Mouse (Mus musculus) thymus, adult 2 months (tissue): Measurements from ENCODE around the gene Hint2. TPM values are rescaled to one million over a fixed set of nuclear protein-coding genes. Genes with fewer than 3 reads are reported as not detected.

ENCODE experiments used
- DNase-seq: peaks from one replicate; pipeline ENCODE4 v3.0.0; 2021
- H3K27ac ChIP-seq: fragments of 200-500 bp; 2 replicates; pipeline ENCODE4 v1.5.1; 2012; ENCODE audit warnings: low read length, control low read depth; ENCODE audit not compliant: control insufficient read depth, insufficient read depth
- H3K27me3 ChIP-seq: fragments of 200-500 bp; 2 replicates; pipeline ENCODE4 v1.6.1; 2012; ENCODE audit warnings: mild to moderate bottlenecking, low read length, moderate library complexity, mixed read lengths; ENCODE audit not compliant: control insufficient read depth, insufficient read depth
- H3K36me3 ChIP-seq: fragments of 200-500 bp; 2 replicates; pipeline ENCODE4 v1.6.1; 2012; ENCODE audit warnings: mild to moderate bottlenecking, low read length, moderate library complexity; ENCODE audit not compliant: control insufficient read depth, insufficient read depth
- H3K4me1 ChIP-seq: fragments of 200-500 bp; replicated peaks from 2 replicates; pipeline ENCODE4 v1.6.1; 2012; ENCODE audit warnings: low read length; ENCODE audit not compliant: control insufficient read depth, insufficient read depth
- H3K4me3 ChIP-seq: fragments of 200-500 bp; 2 replicates; pipeline ENCODE4 v1.5.1; 2012; ENCODE audit warnings: mild to moderate bottlenecking, low read length, control low read depth, moderate library complexity; ENCODE audit not compliant: control insufficient read depth, insufficient read depth
- CTCF ChIP-seq: fragments of 200-500 bp; IDR thresholded peaks from 2 replicates; pipeline ENCODE4 v1.5.1; 2012; ENCODE audit warnings: mild to moderate bottlenecking, control low read depth, low read length, moderate library complexity, borderline replicate concordance; ENCODE audit not compliant: control insufficient read depth, poor library complexity, insufficient read depth; ENCODE audit errors: extremely low read depth
- POLR2A ChIP-seq: fragments of 200-500 bp; IDR thresholded peaks from 2 replicates; pipeline ENCODE4 v1.6.1; 2012; ENCODE audit warnings: mild to moderate bottlenecking, low read length, control low read depth, moderate library complexity; ENCODE audit not compliant: control insufficient read depth, poor library complexity, insufficient read depth; ENCODE audit errors: extremely low read depth
- WGBS: fragments of 180-500 bp; shearing (Covaris S2); methylation state at CpG from one replicate; pipeline ENCODE4 v1.1.7; 2018; 5-methylcytosine and 5-hydroxymethylcytosine counted together
- polyA plus RNA-seq: library from polyadenylated mRNA; depleted of rRNA; stranded (reverse); fragments of >200 nt; gene quantifications from 2 replicates; pipeline ENCODE4 v1.2.3, GENCODE M21; 2012

Hint2 gene
- polyA plus RNA-seq, 1 experiment: 41.5 TPM

- no peaks in the 10 kb centered on the region for H3K4me1 ChIP-seq
- no peak for TF ChIP-seq CTCF
- no peak for TF ChIP-seq POLR2A
- DNase-seq: no peak
- H3K27ac ChIP-seq: no peak overlapping the region
- WGBS: 88% methylated on average over 5 of the region's 5 CpGs
- H3K4me3 ChIP-seq: no peak overlapping the region
- H3K27me3 ChIP-seq: no peaks in the 10 kb centered on the region
- H3K36me3 ChIP-seq: no peaks in the 10 kb centered on the region
These were observed 18.7 kb upstream of the Hint2 start for GRCm38 (mm10) chr4:43674974-43675373.

DNA sequence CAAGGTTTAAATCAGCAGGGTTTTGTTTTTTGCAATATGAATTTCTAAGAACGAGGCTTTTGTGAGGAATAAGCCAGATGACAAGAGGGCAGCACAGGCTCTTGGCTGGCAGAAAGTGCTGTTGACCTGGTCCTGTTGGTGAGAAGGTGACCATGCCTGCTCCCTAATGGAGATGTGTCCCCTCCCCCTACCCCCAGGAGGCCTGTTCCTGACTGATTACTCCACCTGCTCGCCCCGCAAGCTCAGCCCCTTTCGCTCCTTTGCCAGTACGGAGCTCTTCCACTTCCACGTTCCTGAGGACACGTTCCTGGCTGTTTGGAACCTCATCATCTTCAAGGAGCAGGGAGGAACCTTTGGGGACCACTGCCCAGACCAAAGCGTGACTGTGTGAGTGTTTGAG lies 17.4 kb upstream of the Hint2 start:
- Histone ChIP-seq H3K36me3 (no peaks in the 10 kb centered on the region), H3K4me1 (peaks cover 8% of the 10 kb centered on the region), H3K27me3 (no peaks in the 10 kb centered on the region), H3K27ac (no peak overlapping the region), H3K4me3 (no peak overlapping the region)
- no peak for DNase-seq
- 95% methylated on average over 8 of the region's 8 CpGs for WGBS
- TF ChIP-seq CTCF (no peak), POLR2A (no peak)

DNA sequence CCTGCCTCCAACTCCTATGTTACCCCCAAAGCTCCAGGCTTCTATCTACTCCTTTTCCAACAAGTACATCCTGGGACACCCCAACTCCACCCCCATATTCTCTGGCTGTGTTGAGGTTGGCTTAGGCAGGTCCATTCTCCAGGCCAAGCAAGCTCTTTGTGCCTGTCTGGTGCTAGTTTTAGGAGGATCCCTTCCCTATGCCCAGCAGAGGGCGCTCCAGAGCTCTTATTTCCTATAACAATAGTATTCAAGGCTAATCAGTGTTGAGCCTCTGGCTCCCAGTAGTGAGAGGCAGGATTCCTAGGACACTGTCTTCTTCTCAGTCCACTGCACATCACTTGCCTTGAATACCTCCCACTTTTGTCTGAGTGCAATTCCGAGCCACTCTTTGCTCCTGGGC lies 15.8 kb upstream of the Hint2 start:
- H3K4me1 ChIP-seq: peaks cover 10% of the 10 kb centered on the region
- peak; percentile 37; the same call in 1 of the 2 replicates for TF ChIP-seq CTCF
- no peak for TF ChIP-seq POLR2A
- no peak overlapping the region for H3K4me3 ChIP-seq
- no peaks in the 10 kb centered on the region for H3K27me3 ChIP-seq
- 33% methylated on average over 2 of the region's 2 CpGs for WGBS
- H3K27ac ChIP-seq: no peak overlapping the region
- no peaks in the 10 kb centered on the region for H3K36me3 ChIP-seq
- DNase-seq: peak; percentile 79

DNA sequence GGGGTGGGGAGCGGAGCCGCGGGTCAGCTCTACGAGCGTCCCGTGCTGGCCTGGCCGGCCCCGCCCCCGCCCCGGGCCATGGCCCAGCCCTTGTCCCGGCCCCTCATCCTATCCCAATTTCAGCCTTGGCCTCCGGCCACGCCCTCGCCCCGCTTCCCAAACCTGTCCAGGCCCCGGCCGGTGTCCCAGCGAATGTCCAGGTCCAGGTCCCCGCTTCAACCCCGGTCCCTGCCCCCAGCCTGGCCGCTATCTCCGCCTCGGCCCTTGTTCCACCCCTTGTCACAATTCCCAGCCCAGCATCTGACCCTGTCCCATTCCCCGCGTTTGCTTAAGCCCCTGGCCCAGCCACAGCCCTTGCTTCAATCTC lies 13.1 kb upstream of the Hint2 start:
- peak overlapping the region; percentile 55 for H3K4me3 ChIP-seq
- 3% methylated on average over 25 of the region's 25 CpGs for WGBS
- no peak for DNase-seq
- no peak for TF ChIP-seq POLR2A
- TF ChIP-seq CTCF: no peak
- H3K27me3 ChIP-seq: no peaks in the 10 kb centered on the region
- no peak overlapping the region for H3K27ac ChIP-seq
- peaks cover 10% of the 10 kb centered on the region for H3K4me1 ChIP-seq
- H3K36me3 ChIP-seq: no peaks in the 10 kb centered on the region

GRCm38 (mm10) chr4:43668782-43669427 lies 12.6 kb upstream of the Hint2 start, which contains the start of the genes Tmem8b and Fam221b:
Gene Tmem8b (plus strand): TSS chr4:43668971.
Gene Fam221b (minus strand): TSS chr4:43669145.
- no peaks in the 10 kb centered on the region for H3K27me3 ChIP-seq
- DNase-seq: peak; percentile 92
- peaks cover 10% of the 10 kb centered on the region for H3K4me1 ChIP-seq
- no peak within 1 kb of the TSS for H3K27ac ChIP-seq
- no peak for TF ChIP-seq CTCF
- H3K4me3 ChIP-seq: peak within 1 kb of the TSS; percentile 55
- no peaks in the 10 kb centered on the region for H3K36me3 ChIP-seq
- 3% methylated on average over 34 of the region's 41 CpGs for WGBS

- peaks cover 10% of the 10 kb centered on the region for H3K4me1 ChIP-seq
- DNase-seq: peak; percentile 19
- TF ChIP-seq CTCF: no peak
- no peak for TF ChIP-seq POLR2A
- H3K27ac ChIP-seq: no peak overlapping the region
- H3K36me3 ChIP-seq: no peaks in the 10 kb centered on the region
- 23% methylated on average over 4 of the region's 4 CpGs for WGBS
- peaks cover 2% of the 10 kb centered on the region; the same call in 1 of the 2 replicates for H3K27me3 ChIP-seq
- no peak overlapping the region for H3K4me3 ChIP-seq
These were observed 10.1 kb upstream of the Hint2 start for GRCm38 (mm10) chr4:43666412-43666811.

DNA sequence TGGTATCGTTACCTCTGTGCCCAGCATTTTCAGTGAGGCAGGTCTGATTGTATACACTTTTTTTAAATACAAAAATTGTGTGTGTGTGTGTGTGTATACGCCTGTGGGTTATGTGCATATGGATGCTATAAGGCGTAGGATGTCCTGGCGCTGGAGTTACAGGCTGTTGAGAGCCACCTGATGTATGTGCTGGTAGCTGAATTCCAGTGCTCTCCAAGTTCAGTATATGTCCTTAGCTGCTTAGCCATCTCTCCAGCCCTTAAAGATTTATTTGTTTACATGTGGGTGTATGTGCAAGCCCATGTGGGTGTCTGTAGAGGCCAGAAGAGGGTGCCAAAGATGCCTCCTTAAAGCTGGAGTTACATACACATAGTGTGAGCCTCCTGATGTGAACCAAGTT lies 880 bp upstream of the Hint2 start:
- no peak overlapping the region for H3K4me3 ChIP-seq
- TF ChIP-seq CTCF (no peak), POLR2A (no peak)
- no peaks in the 10 kb centered on the region for H3K36me3 ChIP-seq
- no peaks in the 10 kb centered on the region for H3K27me3 ChIP-seq
- H3K4me1 ChIP-seq: peaks cover 4% of the 10 kb centered on the region
- H3K27ac ChIP-seq: no peak overlapping the region
- WGBS: 71% methylated on average over 4 of the region's 4 CpGs
- DNase-seq: no peak
